Mouse (Mus musculus) stomach, postnatal 0 days (tissue): ENCODE data around the gene Mybpc2.

Source experiments
- CTCF ChIP-seq: IDR thresholded peaks from 2 replicates; pipeline ENCODE4 v1.5.1; 2016; ENCODE audit warnings: antibody characterized with exemption, low read depth, mild to moderate bottlenecking, moderate library complexity
- EP300 ChIP-seq: optimal IDR thresholded peaks from 2 replicates; pipeline ENCODE3; 2016; ENCODE audit warnings: antibody characterized with exemption

DNA sequence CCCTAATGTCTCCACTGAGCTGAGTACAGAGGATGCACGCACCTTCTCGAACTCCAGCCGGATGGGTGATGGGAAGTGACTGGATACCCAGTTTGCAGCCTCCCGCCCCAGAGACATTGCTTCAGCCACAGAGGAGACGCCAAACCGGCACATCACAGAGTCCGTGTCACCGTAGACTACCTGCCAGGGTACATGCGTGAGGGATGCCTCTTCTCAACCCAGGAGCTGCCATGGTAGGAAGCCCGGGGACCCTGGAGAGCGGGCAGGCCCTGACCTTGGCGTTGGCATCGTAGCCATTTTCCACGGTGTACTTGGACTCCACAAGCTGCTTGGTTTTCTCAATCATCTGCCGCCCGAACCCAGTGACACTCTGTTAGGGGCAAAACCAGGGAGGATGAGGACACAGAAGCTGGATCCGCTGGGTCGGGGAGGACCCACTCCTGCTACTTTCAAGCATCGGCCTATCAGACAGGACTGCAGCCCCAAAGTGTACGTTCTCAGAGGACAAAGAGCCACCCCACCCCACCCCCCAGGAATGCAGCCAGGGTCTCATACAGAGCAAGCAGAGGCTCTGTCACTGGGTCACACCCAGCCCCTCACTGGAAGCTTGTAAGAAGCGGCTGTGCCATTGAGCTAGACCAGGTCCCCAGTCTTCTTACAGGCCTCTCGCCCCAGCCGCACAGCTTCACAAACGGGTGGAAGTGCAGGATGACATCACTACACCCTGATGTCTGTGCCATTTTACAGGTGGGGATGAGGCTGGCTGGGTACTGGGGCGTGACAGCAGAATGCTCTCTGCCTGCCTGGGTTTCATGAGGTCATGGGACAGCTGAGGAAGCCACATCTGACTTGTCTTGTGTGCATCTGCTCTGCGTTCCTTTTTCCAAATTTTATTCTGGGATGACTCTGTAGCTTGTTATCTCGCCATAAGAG lies 11.5 kb upstream of the Mybpc2 start:
- TF ChIP-seq CTCF, result no peak
- TF ChIP-seq EP300, result no peak
